Mouse (Mus musculus) left cerebral cortex, postnatal 36 days (tissue): ENCODE data around the gene Cmip. TPM values are rescaled to one million over a fixed set of nuclear protein-coding genes. Genes with fewer than 3 reads are reported as not detected.

Experiments used
- DNase-seq, 2 experiments: peaks; one replicate each; pipeline ENCODE4 v3.0.0; 2021 to 2022; ENCODE audit warnings: low spot score in 2 of 2, mixed read lengths in 1 of 2
- intact Hi-C: fragments of 180-260 bp; cut with DNase I; formaldehyde crosslinking; loops from one replicate; pipeline ENCODE4 v1.15.1; 2025
- total RNA-seq, 2 experiments: library from RNA; stranded (reverse); gene quantifications; 2 replicates each; pipeline ENCODE4 v1.2.3; 2021

Cmip gene
- total RNA-seq, 2 experiments from 2014 or later: 333 to 339 TPM

- intact Hi-C loops: no loop called here
- DNase-seq: peak in 1 of 2 experiments; percentile 41
Measured at GRCm38 (mm10) chr8:117284768-117285484, 28.1 kb downstream of the Cmip start.

- intact Hi-C loops: no loop called here
- no peak for DNase-seq
Measured at GRCm38 (mm10) chr8:117287966-117288365, 31.1 kb downstream of the Cmip start.

- peak; percentile 47 to 74 for DNase-seq
- intact Hi-C loops: no loop called here
Measured at GRCm38 (mm10) chr8:117289016-117289415, 32.2 kb downstream of the Cmip start.

- DNase-seq: no peak
- intact Hi-C loops: loop anchor here (5.0 kb wide), 1 partner anchor 42 kb away; no protein-coding TSS in a partner anchor
Measured at GRCm38 (mm10) chr8:117290506-117290905, 33.6 kb downstream of the Cmip start.

GRCm38 (mm10) chr8:117292262-117292661 is 35.4 kb downstream of the Cmip start:
- intact Hi-C loops: loop anchor here (5.0 kb wide), 1 partner anchor 40 kb away; no protein-coding TSS in a partner anchor
- DNase-seq: no peak

- DNase-seq: no peak
- intact Hi-C loops: loop anchor here (5.0 kb wide), 1 partner anchor 37 kb away; no protein-coding TSS in a partner anchor
Measured at GRCm38 (mm10) chr8:117294812-117295211, 37.9 kb downstream of the Cmip start.

- no peak for DNase-seq
- intact Hi-C loops: no loop called here
Measured at GRCm38 (mm10) chr8:117297913-117298518, 41.2 kb downstream of the Cmip start.

GRCm38 (mm10) chr8:117299204-117299603 is 42.3 kb downstream of the Cmip start:
- no peak for DNase-seq
- intact Hi-C loops: no loop called here

- DNase-seq: no peak
- intact Hi-C loops: no loop called here
Measured at GRCm38 (mm10) chr8:117300188-117300587, 43.3 kb downstream of the Cmip start.

- intact Hi-C loops: no loop called here
- no peak for DNase-seq
Measured at GRCm38 (mm10) chr8:117301457-117302041, 44.7 kb downstream of the Cmip start.

GRCm38 (mm10) chr8:117302072-117302471 is 45.2 kb downstream of the Cmip start:
- intact Hi-C loops: no loop called here
- no peak for DNase-seq

GRCm38 (mm10) chr8:117303666-117304065 is 46.8 kb downstream of the Cmip start:
- intact Hi-C loops: no loop called here

GRCm38 (mm10) chr8:117305405-117305804 is 48.5 kb downstream of the Cmip start:
- DNase-seq: no peak
- intact Hi-C loops: no loop called here

More at GRCm38 (mm10) chr8:117303666-117304065, 46.8 kb downstream of the Cmip start:
- no peak for DNase-seq

GRCm38 (mm10) chr8:117306756-117307155 is 49.9 kb downstream of the Cmip start:
- DNase-seq: no peak
- intact Hi-C loops: no loop called here

- intact Hi-C loops: no loop called here
- no peak for DNase-seq
Measured at GRCm38 (mm10) chr8:117307221-117307620, 50.4 kb downstream of the Cmip start.

GRCm38 (mm10) chr8:117308303-117309095 is 51.6 kb downstream of the Cmip start:
- DNase-seq: no peak
- intact Hi-C loops: no loop called here

- DNase-seq: no peak
- intact Hi-C loops: no loop called here
Measured at GRCm38 (mm10) chr8:117309653-117310274, 52.9 kb downstream of the Cmip start.

- intact Hi-C loops: no loop called here
- no peak for DNase-seq
Measured at GRCm38 (mm10) chr8:117310961-117311561, 54.2 kb downstream of the Cmip start.

GRCm38 (mm10) chr8:117314308-117314953 is 57.6 kb downstream of the Cmip start:
- DNase-seq: no peak
- intact Hi-C loops: no loop called here
